Mouse (Mus musculus): ENCODE results near the gene Lta.
A peak's percentile ranks its signal among the peaks of the same experiment; 100 is the strongest.

Lta gene

GRCm38 (mm10) chr17:35202442-35202841 lies 2.7 kb downstream of the Lta start:
- DNase-seq, result no peak

GRCm38 (mm10) chr17:35201787-35202186 lies 3.4 kb downstream of the Lta start, which contains the start of gene Tnf:
Gene Tnf (minus strand): TSS chr17:35202007.
- DNase-seq, result peak; percentile 72

DNA sequence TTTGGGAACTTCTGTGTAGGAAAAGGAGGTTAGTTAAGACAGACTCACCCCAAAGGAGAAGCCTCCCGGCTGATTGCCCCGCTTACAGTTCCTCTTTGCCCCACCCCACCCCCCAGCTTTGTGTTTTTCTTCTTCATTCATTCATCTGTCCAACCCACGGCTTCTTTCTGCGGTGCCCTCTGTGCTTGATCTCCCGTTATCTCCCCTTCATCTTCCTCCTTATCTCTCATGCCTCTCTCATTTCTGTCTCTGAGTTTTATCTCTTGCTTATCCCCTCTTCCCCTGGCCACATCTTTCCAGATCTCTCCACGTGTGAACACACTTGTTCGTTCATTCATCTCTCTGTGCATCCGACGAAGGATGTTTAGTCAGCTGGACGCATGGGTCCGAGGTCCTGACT lies 4.0 kb downstream of the Lta start:
- DNase-seq, result no peak

DNA sequence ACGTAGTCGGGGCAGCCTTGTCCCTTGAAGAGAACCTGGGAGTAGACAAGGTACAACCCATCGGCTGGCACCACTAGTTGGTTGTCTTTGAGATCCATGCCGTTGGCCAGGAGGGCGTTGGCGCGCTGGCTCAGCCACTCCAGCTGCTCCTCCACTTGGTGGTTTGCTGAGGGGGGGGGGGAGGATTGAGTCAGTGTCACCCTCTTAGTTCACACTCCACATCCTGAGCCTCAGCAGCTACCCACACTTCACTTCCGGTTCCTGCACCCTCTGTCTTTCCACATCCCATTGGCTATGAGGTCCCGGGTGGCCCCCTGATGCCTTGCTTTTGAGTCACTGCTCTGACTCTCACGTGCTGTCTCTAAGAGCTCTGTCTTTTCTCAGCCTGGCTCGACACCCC lies 4.8 kb downstream of the Lta start:
- DNase-seq, result no peak

DNA sequence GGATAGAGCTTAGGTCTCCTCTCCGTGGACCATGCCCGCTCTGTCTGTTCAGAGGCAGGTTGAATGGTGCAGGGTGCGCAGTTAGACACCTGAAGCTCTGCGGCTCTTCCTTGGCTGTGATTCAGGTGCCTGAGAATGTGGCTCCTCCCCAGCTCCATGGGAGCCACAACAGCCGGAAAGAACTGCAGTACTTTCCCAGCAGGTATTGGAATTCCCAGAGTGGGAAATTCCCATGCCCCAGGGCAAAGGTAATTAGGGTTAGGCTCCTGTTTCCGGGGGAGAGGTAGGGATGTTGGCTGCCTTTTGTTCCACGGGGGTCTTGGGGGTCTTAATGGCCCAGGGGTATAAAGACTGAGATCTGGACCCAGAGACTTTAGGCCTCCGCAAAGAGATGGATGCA lies 6.2 kb downstream of the Lta start:
- no peak for DNase-seq

DNA sequence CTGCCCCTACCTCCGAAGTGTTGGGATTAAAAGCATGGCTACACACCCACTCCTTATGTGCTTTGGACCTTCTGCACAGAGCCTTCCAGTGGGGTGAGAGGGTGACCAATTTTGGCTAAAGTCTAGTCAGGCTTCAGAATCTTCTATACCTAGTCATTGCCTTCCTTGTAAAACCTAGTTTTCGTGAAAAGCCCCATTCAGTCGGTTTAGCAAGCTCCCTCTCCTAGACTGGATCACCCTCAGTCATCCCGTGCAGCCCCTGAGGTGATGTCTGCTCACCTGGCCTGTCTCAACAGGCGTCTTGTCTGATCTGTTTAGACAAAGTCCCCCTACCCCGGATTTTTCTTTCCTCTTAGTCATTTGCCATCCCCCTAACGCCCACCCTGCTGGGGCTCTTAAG lies 7.1 kb downstream of the Lta start:
- no peak for DNase-seq

GRCm38 (mm10) chr17:35197126-35197525 lies 8.0 kb downstream of the Lta start:
- no peak for DNase-seq

GRCm38 (mm10) chr17:35196321-35196641 lies 8.9 kb downstream of the Lta start:
- DNase-seq, result no peak

- DNase-seq, result peak; percentile 90
Observed at GRCm38 (mm10) chr17:35195631-35196320, 9.4 kb downstream of the Lta start.

GRCm38 (mm10) chr17:35194844-35195630 lies 10.1 kb downstream of the Lta start:
- DNase-seq, result no peak

GRCm38 (mm10) chr17:35193881-35194843 lies 11.0 kb downstream of the Lta start, which contains the start of gene Ltb:
Gene Ltb (plus strand): TSS chr17:35194439.
- DNase-seq, result peak; percentile 40

GRCm38 (mm10) chr17:35192924-35193323 lies 12.2 kb downstream of the Lta start:
- no peak for DNase-seq

- DNase-seq, result no peak
Observed at GRCm38 (mm10) chr17:35191723-35192122, 13.4 kb downstream of the Lta start.

GRCm38 (mm10) chr17:35190096-35190495 lies 15.1 kb downstream of the Lta start:
- DNase-seq, result no peak

- DNase-seq, result no peak
Observed at GRCm38 (mm10) chr17:35189186-35189585, 16.0 kb downstream of the Lta start.

DNA sequence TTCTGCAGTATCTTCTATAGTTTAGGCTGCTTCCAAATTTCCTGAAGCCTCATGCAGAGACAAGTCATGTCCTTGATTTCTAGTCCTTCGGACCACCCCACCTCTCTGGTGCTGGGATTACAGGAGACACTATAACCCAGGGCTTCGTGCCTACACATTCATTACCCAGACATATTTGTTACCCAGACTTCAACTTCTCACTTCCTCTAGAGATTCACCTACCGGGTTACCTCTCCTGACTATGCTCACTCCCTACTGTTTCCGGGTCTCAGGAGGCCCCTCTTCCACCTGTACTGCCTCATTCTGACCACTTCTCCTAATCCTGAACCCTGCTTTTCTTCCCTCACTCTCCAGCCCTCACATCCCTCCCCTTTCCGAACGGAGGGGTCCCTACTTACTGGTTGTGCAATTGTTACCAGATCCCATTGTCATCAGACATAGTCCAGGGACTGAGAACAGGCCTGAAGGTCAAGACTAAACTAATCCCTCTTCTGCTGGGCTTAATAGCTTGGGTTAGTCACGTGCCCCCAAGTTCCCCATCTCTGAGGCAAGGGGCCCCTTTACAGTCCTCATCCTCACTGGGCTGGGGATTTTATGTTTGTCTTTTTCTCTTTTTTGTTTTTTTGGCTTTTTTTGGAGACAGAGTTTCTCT lies 17.1 kb downstream of the Lta start, which contains the start of gene Lst1:
TSS of gene Lst1 (minus strand) at position 481 of the 652 bp plus-strand sequence.
- no peak for DNase-seq

GRCm38 (mm10) chr17:35187345-35187744 lies 17.8 kb downstream of the Lta start:
- DNase-seq, result no peak

DNA sequence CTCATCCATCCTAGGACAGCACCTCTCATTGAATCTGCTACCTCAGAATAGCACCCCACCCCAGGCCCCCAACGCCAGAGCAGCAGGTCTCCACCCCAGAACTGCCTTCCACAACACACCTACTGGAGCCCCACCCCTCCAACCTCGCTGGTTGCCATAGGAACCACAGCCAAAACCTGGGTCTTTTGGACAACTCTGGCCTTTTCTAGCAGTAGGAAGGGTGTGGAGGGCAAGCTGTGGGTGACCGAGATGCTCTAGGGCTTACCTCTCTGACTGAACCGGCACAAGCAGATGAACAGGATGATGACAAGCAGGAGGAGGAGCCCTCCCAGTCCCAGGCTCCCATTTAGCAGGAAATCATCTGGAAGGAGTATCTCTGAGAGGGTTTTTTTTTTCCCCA lies 18.5 kb downstream of the Lta start:
- DNase-seq, result peak; percentile 59

GRCm38 (mm10) chr17:35185639-35186611 lies 19.2 kb downstream of the Lta start:
- peak; percentile 93 for DNase-seq

GRCm38 (mm10) chr17:35180093-35180492 lies 25.1 kb downstream of the Lta start:
- DNase-seq, result no peak

DNA sequence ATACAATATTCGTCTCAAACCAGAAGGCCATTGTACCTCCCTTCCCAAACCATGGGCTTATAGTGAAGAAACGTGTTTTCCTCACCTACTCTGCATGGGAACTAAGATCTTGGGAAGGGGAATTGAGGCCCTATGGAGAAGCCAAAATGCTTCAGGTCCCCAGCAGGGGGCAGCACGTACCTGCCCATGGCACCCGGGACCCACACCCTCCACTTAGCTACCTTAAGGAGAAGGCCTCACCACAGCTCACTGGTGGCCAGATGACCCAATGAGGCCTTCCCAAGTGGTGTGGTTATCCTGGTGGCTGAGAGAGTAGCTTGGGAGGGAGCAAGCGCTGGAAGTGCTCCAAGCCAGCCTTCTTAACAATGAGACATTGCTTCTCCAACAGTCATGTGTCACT lies 26.6 kb downstream of the Lta start:
- DNase-seq, result peak; percentile 85

Measured in lung, postnatal 10 days (tissue).